Mouse (Mus musculus) lung, postnatal 0 days (tissue): ENCODE results near the gene Coro2b. TPM values are rescaled to one million over a fixed set of nuclear protein-coding genes. Genes with fewer than 3 reads are reported as not detected.

Source experiments
- ATAC-seq: fragments of 200-750 bp; cut with Nextera tagmentation; 2 replicates; pipeline ENCODE4 v1.8.0; 2017; ENCODE audit warnings: moderate library complexity
- DNase-seq: peaks from one replicate; pipeline ENCODE4 v3.0.0-alpha.2; 2016; ENCODE audit warnings: low spot score
- H3K27ac ChIP-seq: fragments of 300-500 bp; sonication (generic); 2 replicates; pipeline ENCODE4 v1.5.1; 2014; ENCODE audit warnings: antibody characterized with exemption, mild to moderate bottlenecking, low read length, mixed read lengths
- H3K27me3 ChIP-seq: fragments of 300-500 bp; sonication (generic); replicated peaks from 2 replicates; pipeline ENCODE4 v1.6.1; 2014; ENCODE audit warnings: low read length, mixed read lengths; ENCODE audit not compliant: insufficient read depth
- H3K36me3 ChIP-seq: fragments of 300-500 bp; sonication (generic); 2 replicates; pipeline ENCODE4 v1.6.1; 2014; ENCODE audit warnings: low read length, mixed read lengths; ENCODE audit not compliant: insufficient read depth
- H3K4me1 ChIP-seq: fragments of 300-500 bp; sonication (generic); 2 replicates; pipeline ENCODE4 v1.6.1; 2014; ENCODE audit warnings: antibody characterized with exemption, low read depth, low read length, mixed read lengths; ENCODE audit not compliant: insufficient read depth
- H3K4me2 ChIP-seq: fragments of 300-500 bp; sonication (generic); replicated peaks from 2 replicates; pipeline ENCODE4 v1.6.1; 2014; ENCODE audit warnings: low read depth, mild to moderate bottlenecking, low read length, moderate library complexity, mixed read lengths
- H3K4me3 ChIP-seq: fragments of 300-500 bp; sonication (generic); 2 replicates; pipeline ENCODE4 v1.5.1; 2014; ENCODE audit warnings: low read depth, low read length
- H3K9ac ChIP-seq: fragments of 300-500 bp; sonication (generic); replicated peaks from 2 replicates; pipeline ENCODE4 v1.6.1; 2014; ENCODE audit warnings: low read depth, mild to moderate bottlenecking
- H3K9me3 ChIP-seq: fragments of 300-500 bp; sonication (generic); 2 replicates; pipeline ENCODE4 v1.6.1; 2016; ENCODE audit warnings: low read length, mixed read lengths
- CTCF ChIP-seq: IDR thresholded peaks from 2 replicates; pipeline ENCODE4 v1.5.1; 2016; ENCODE audit warnings: antibody characterized with exemption, mild to moderate bottlenecking
- EP300 ChIP-seq: IDR thresholded peaks from 2 replicates; pipeline ENCODE4 v1.6.1; 2016; ENCODE audit warnings: antibody characterized with exemption, mild to moderate bottlenecking, control low read depth
- WGBS: fragments of 180-500 bp; shearing (Covaris S2); extraction: QIAGEN DNeasy Blood & Tissue Kit; methylation state at CpG from one replicate; pipeline ENCODE4 v1.1.7; 2014; 5-methylcytosine and 5-hydroxymethylcytosine counted together
- polyA plus RNA-seq: library from polyadenylated mRNA; unstranded; fragments of >200 nt; fragmentation: Nextera tagmentation; extraction: Ambion mirVana; gene quantifications from 2 replicates; pipeline ENCODE4 v1.2.1, GENCODE M21; 2015

Coro2b gene
- polyA plus RNA-seq, 1 experiment from 2014 or later = 15.8 TPM

GRCm38 (mm10) chr9:62380351-62380750, 156.5 kb downstream of the Coro2b start:
- H3K36me3 ChIP-seq = peaks cover 10% of the 10 kb centered on the region
- WGBS = 43% methylated on average over 5 of the region's 5 CpGs
- H3K4me1 ChIP-seq = peaks cover 12% of the 10 kb centered on the region
- no peak for TF ChIP-seq CTCF
- TF ChIP-seq EP300 = no peak
- H3K4me2 ChIP-seq = no peak overlapping the region
- no peaks in the 10 kb centered on the region for H3K27me3 ChIP-seq
- no peak for DNase-seq
- H3K9ac ChIP-seq = no peak overlapping the region
- ATAC-seq = no peak
- no peaks in the 10 kb centered on the region for H3K9me3 ChIP-seq
- H3K27ac ChIP-seq = peak overlapping the region; percentile 77
- no peak overlapping the region for H3K4me3 ChIP-seq

- TF ChIP-seq CTCF (no peak), EP300 (no peak)
- no peak overlapping the region for H3K27ac ChIP-seq
- ATAC-seq = no peak
- H3K4me1 ChIP-seq = peaks cover 29% of the 10 kb centered on the region
- H3K4me2 ChIP-seq = no peak overlapping the region
- no peak overlapping the region for H3K9ac ChIP-seq
- H3K9me3 ChIP-seq = no peaks in the 10 kb centered on the region
- 82% methylated on average over 10 of the region's 10 CpGs for WGBS
- no peak for DNase-seq
- H3K36me3 ChIP-seq = peaks cover 10% of the 10 kb centered on the region
- H3K27me3 ChIP-seq = no peaks in the 10 kb centered on the region
- H3K4me3 ChIP-seq = no peak overlapping the region
These were observed 158.9 kb downstream of the Coro2b start for GRCm38 (mm10) chr9:62377897-62378296.

- peaks cover 10% of the 10 kb centered on the region for H3K36me3 ChIP-seq
- H3K4me2 ChIP-seq = peak overlapping the region; percentile 23; the same call in 1 of the 2 replicates
- ATAC-seq = peak; percentile 79
- no peak overlapping the region for H3K9ac ChIP-seq
- TF ChIP-seq CTCF = no peak
- TF ChIP-seq EP300 = peak; percentile 51
- 40% methylated on average over 3 of the region's 3 CpGs for WGBS
- peak overlapping the region; percentile 86 for H3K27ac ChIP-seq
- H3K4me3 ChIP-seq = no peak overlapping the region
- H3K27me3 ChIP-seq = no peaks in the 10 kb centered on the region
- H3K9me3 ChIP-seq = no peaks in the 10 kb centered on the region
- H3K4me1 ChIP-seq = peaks cover 38% of the 10 kb centered on the region
- DNase-seq = peak; percentile 92
These were observed 162.6 kb downstream of the Coro2b start for GRCm38 (mm10) chr9:62374276-62374675.

- no peaks in the 10 kb centered on the region for H3K27me3 ChIP-seq
- H3K4me2 ChIP-seq = no peak overlapping the region; the same call in 1 of the 2 replicates
- peak; percentile 39 for ATAC-seq
- H3K36me3 ChIP-seq = peaks cover 9% of the 10 kb centered on the region
- no peak overlapping the region for H3K4me3 ChIP-seq
- TF ChIP-seq CTCF (peak; percentile 92), EP300 (no peak; the same call in 1 of the 2 replicates)
- no peaks in the 10 kb centered on the region for H3K9me3 ChIP-seq
- 42% methylated on average over 18 of the region's 18 CpGs for WGBS
- H3K27ac ChIP-seq = peak overlapping the region; percentile 86
- H3K4me1 ChIP-seq = peaks cover 44% of the 10 kb centered on the region
- DNase-seq = peak; percentile 83
- H3K9ac ChIP-seq = no peak overlapping the region
These were observed 163.4 kb downstream of the Coro2b start for GRCm38 (mm10) chr9:62373222-62374123.

- H3K4me2 ChIP-seq = no peak overlapping the region
- H3K9me3 ChIP-seq = no peaks in the 10 kb centered on the region
- ATAC-seq (no peak), DNase-seq (no peak)
- H3K4me3 ChIP-seq = no peak overlapping the region
- TF ChIP-seq CTCF (no peak), EP300 (no peak)
- no peaks in the 10 kb centered on the region for H3K27me3 ChIP-seq
- H3K36me3 ChIP-seq = peaks cover 2% of the 10 kb centered on the region; the same call in 1 of the 2 replicates
- 70% methylated on average over 9 of the region's 9 CpGs for WGBS
- peaks cover 48% of the 10 kb centered on the region for H3K4me1 ChIP-seq
- H3K9ac ChIP-seq = no peak overlapping the region
- peak overlapping the region; percentile 86 for H3K27ac ChIP-seq
These were observed 164.2 kb downstream of the Coro2b start for GRCm38 (mm10) chr9:62372556-62373221.

GRCm38 (mm10) chr9:62371745-62372555, 164.9 kb downstream of the Coro2b start:
- ATAC-seq (no peak), DNase-seq (no peak)
- Histone ChIP-seq H3K4me3 (no peak overlapping the region), H3K27me3 (no peaks in the 10 kb centered on the region), H3K4me1 (peaks cover 55% of the 10 kb centered on the region), H3K36me3 (no peaks in the 10 kb centered on the region; the same call in 1 of the 2 replicates), H3K9ac (no peak overlapping the region), H3K4me2 (no peak overlapping the region), H3K27ac (peak overlapping the region; percentile 86), H3K9me3 (no peaks in the 10 kb centered on the region)
- 55% methylated on average over 16 of the region's 16 CpGs for WGBS
- no peak for TF ChIP-seq CTCF
- no peak for TF ChIP-seq EP300
